Mouse (Mus musculus) hindbrain, embryonic 12.5 days (tissue): Measurements from ENCODE around the gene Gse1. TPM values are rescaled to one million over a fixed set of nuclear protein-coding genes. Genes with fewer than 3 reads are reported as not detected.
A peak's percentile ranks its signal among the peaks of the same experiment; 100 is the strongest.

Source experiments
- ATAC-seq: fragments of 200-750 bp; cut with Nextera tagmentation; 2 replicates; pipeline ENCODE4 v1.8.0; 2017; ENCODE audit warnings: moderate TSS enrichment; ENCODE audit not compliant: low FRiP score
- H3K27ac ChIP-seq: fragments of 300-500 bp; sonication (generic); 2 replicates; pipeline ENCODE4 v1.5.1; 2016; ENCODE audit warnings: mild to moderate bottlenecking
- H3K27me3 ChIP-seq: fragments of 300-500 bp; sonication (generic); 2 replicates; pipeline ENCODE4 v1.6.1; 2016; ENCODE audit warnings: mild to moderate bottlenecking
- H3K36me3 ChIP-seq: fragments of 300-500 bp; sonication (generic); 2 replicates; pipeline ENCODE4 v1.6.1; 2016; ENCODE audit warnings: mild to moderate bottlenecking
- H3K4me1 ChIP-seq: fragments of 300-500 bp; sonication (generic); 2 replicates; pipeline ENCODE4 v1.6.1; 2016
- H3K4me2 ChIP-seq: fragments of 300-500 bp; sonication (generic); replicated peaks from 2 replicates; pipeline ENCODE4 v1.6.1; 2016; ENCODE audit warnings: mild to moderate bottlenecking
- H3K4me3 ChIP-seq: fragments of 300-500 bp; sonication (generic); 2 replicates; pipeline ENCODE4 v1.5.1; 2016; ENCODE audit warnings: mild to moderate bottlenecking
- H3K9ac ChIP-seq: fragments of 300-500 bp; sonication (generic); 2 replicates; pipeline ENCODE4 v1.6.1; 2016; ENCODE audit warnings: mild to moderate bottlenecking, moderate library complexity
- H3K9me3 ChIP-seq: fragments of 300-500 bp; sonication (generic); replicated peaks from 2 replicates; pipeline ENCODE4 v1.6.1; 2016; ENCODE audit warnings: mild to moderate bottlenecking
- WGBS: fragments of 180-500 bp; shearing (Covaris S2); methylation state at CpG from one replicate; pipeline ENCODE4 v1.1.7; 2016; 5-methylcytosine and 5-hydroxymethylcytosine counted together
- polyA plus RNA-seq: library from polyadenylated mRNA; unstranded; fragments of >200 nt; fragmentation: Nextera tagmentation; extraction: Ambion mirVana; gene quantifications from 2 replicates; pipeline ENCODE4 v1.2.1, GENCODE M21; 2016

The Gse1 gene
- polyA plus RNA-seq, 1 experiment from 2014 or later, result 24.0 TPM

DNA sequence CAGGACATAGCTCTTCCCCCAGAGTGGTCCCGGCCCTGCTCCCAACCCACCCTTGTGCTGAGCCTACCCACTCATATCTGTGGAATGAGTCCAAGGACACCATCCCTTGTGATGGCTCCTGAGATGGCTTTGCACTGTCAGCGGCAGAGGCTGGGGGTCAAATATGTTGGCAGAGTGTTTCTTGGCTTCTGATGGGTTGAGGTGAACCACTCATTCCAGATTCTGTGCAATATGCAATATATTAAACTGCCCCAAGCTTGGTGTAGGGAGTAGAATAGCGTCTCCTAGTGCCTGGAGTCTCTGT lies 323.4 kb downstream of the Gse1 start:
- Histone ChIP-seq H3K27ac (peak overlapping the region; percentile 96), H3K4me3 (no peak overlapping the region), H3K36me3 (peaks cover 7% of the 10 kb centered on the region; the same call in 1 of the 2 replicates), H3K4me1 (peaks cover 100% of the 10 kb centered on the region), H3K9me3 (no peaks in the 10 kb centered on the region), H3K27me3 (0 out of 2 replicates have a peak, but pooled peaks cover 3% of the 10 kb centered on the region), H3K9ac (no peak overlapping the region), H3K4me2 (no peak overlapping the region)
- WGBS, result 87% methylated on average over 3 of the region's 3 CpGs
- ATAC-seq, result no peak

DNA sequence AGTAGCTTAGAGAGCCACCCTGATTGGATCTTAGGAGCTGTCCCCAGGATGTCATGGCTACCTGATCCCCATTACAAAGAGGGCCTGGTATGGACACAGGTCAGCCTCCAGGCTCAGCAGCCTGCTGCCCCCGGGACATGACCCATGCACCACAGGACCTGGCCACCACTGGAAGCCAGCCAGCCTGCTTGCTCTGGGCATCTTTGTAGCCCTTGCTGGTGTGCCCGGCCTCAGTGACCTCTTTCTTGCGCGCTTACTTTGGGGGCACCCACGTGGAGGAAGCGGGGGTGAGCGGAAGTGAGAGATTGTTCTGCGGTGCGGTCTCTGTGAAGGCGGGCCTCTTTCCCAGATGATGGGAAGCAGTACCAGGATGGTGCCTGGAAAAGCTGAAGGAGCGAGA lies 324.3 kb downstream of the Gse1 start:
- H3K36me3 ChIP-seq, result peaks cover 7% of the 10 kb centered on the region; the same call in 1 of the 2 replicates
- no peak overlapping the region for H3K27ac ChIP-seq
- no peak overlapping the region for H3K4me2 ChIP-seq
- no peak for ATAC-seq
- H3K27me3 ChIP-seq, result 0 out of 2 replicates have a peak, but pooled peaks cover 3% of the 10 kb centered on the region
- WGBS, result 80% methylated on average over 11 of the region's 11 CpGs
- no peak overlapping the region for H3K4me3 ChIP-seq
- no peaks in the 10 kb centered on the region for H3K9me3 ChIP-seq
- H3K9ac ChIP-seq, result no peak overlapping the region
- H3K4me1 ChIP-seq, result peaks cover 100% of the 10 kb centered on the region

DNA sequence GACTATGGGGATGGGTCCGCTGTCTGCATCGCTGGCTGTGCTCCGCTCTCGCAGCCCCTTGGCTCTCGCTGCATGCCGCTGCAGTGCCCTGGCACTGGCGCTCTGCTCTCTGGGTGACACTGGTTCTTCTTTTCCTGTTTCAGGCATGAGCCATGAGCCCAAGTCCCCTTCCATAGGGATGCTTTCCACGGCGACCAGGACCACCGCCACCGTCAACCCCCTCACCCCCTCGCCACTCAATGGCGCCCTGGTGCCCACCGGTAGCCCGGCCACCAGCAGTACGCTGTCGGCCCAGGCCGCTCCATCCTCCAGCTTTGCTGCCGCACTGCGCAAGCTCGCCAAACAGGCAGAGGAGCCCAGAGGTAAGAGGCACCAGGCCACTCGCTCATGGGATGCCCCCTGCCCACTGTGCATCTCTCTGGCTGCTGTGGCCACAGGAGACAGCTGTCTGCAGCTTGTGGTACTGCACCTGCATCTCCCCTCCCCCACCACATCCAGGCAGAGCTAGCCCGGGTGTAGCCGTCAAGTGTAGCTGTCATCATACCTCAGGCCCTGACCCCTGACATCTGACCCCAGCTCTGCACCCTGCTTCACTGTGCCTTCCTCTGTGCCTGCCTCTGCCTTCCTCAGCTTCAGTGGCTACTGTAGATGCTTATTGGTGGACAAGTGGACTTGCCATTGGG lies 325.3 kb downstream of the Gse1 start:
- ATAC-seq, result no peak
- Histone ChIP-seq H3K4me3 (no peak overlapping the region), H3K9me3 (no peaks in the 10 kb centered on the region), H3K36me3 (peaks cover 8% of the 10 kb centered on the region; the same call in 1 of the 2 replicates), H3K4me2 (no peak overlapping the region), H3K4me1 (peaks cover 100% of the 10 kb centered on the region), H3K27me3 (0 out of 2 replicates have a peak, but pooled peaks cover 3% of the 10 kb centered on the region), H3K9ac (no peak overlapping the region), H3K27ac (peak overlapping the region; percentile 44)
- 84% methylated on average over 24 of the region's 24 CpGs for WGBS

DNA sequence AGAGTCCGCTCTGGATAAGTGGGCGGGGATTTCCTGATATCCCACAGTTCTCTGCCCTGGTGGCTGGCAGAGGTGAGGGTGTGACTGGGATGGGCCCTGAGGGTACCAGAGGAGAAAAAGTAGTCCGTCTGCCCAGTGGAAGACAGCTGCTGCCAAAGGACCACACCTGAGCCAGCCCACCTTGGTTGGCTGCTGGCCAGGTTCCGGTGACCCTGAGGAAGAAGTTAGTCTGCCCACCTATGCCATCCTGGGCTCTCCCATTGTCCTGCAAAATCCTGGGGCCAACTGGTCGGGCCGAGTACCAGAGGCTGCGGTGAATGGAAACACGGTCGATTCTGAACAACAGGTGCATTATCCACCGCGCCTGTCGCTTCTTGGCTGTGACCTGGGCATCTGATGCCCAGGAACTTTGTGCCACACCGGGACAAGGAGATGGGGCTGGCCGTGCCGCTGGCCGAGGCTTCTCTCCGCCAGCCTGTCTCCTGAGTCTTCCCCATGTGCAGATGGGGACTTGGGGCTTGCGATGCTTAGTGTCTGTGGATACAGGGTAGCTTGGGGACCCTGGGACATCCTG lies 326.3 kb downstream of the Gse1 start:
- Histone ChIP-seq H3K4me1 (peaks cover 100% of the 10 kb centered on the region), H3K36me3 (peaks cover 14% of the 10 kb centered on the region; the same call in 1 of the 2 replicates), H3K4me3 (no peak overlapping the region), H3K4me2 (no peak overlapping the region), H3K9me3 (no peaks in the 10 kb centered on the region), H3K9ac (no peak overlapping the region), H3K27me3 (0 out of 2 replicates have a peak, but pooled peaks cover 3% of the 10 kb centered on the region), H3K27ac (peak overlapping the region; percentile 17; the same call in 1 of the 2 replicates)
- 91% methylated on average over 18 of the region's 18 CpGs for WGBS
- ATAC-seq, result no peak

DNA sequence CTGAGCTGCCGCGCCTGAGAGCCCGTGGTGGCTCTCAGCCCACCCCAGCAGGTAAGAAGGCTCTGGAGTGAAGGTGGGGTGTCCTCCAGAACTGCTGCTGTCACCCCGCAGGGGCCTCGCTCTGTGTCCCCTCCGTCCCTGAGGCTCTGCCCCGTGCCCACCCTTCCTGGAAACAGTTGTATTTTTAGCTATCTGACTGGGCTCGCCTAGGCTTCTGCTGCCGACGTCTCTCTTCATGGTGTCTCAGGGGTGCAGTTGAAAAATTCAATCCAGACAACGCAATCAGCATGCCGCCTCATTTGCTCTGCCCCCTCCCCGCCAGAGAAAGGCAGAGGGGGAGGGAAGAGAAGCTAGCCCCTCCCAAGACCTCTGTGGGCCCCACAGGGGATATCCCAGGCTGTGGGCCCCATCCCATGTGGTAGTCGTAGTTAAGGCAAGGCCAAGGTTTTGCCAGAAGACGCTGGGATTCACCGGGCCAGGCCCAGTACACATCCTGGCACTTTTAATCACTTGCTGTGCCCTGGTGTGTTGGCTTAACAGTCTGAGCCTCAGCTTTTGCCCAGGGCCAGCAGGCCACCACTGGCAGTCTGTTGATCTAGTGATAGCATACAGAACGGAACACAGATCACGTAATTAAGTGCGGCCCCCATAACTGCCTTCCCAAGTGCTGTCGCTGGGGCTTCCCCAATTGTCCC lies 328.1 kb downstream of the Gse1 start:
- 0 out of 2 replicates have a peak, but pooled peaks cover 3% of the 10 kb centered on the region for H3K27me3 ChIP-seq
- no peak overlapping the region for H3K4me3 ChIP-seq
- H3K9me3 ChIP-seq, result no peaks in the 10 kb centered on the region
- no peak for ATAC-seq
- H3K9ac ChIP-seq, result peak overlapping the region; percentile 29; the same call in 1 of the 2 replicates
- 55% methylated on average over 20 of the region's 20 CpGs for WGBS
- peaks cover 14% of the 10 kb centered on the region; the same call in 1 of the 2 replicates for H3K36me3 ChIP-seq
- H3K27ac ChIP-seq, result peak overlapping the region; percentile 81
- peaks cover 100% of the 10 kb centered on the region for H3K4me1 ChIP-seq
- peak overlapping the region; percentile 17 for H3K4me2 ChIP-seq

DNA sequence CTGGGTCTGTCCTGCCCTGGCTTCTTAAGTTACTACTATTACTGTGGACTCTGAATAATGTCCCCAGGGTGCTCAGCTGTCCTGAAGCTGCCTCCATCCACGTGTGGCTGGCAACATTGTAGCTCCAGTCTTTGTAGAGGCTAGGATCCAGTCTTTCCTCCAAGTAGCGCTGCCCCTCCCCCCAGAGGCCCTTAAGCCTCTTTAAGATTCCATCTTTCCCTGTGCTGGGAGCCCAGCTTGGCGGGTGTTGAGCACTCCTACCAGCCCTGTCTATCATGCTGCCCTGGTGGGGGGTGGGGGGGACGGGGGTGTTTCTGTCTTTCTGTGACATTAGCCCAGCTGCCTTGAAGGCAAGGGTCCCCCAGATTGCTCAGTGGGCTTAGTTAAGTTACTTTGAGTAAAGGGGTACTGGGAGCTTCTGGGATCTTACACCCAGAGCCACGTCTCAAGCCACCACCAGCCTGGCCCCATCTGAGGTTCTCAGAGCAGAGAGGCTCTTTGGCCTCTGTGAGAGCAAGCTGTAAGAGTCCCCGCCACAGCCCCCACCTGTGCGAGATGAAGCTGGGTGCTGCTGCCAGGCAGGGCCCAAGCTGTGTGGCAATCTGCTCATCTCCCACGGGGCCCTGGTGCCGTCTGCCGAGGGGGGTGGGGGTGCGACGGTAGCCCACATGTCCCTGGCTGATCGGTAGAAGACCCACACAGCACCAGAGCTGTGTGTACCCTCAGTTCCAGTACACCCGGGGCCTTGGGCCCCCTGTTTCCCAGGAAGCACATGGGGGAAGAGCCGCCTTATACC lies 329.1 kb downstream of the Gse1 start:
- Histone ChIP-seq H3K9ac (0 out of 2 replicates have a peak overlapping the region, but pooled peaks have one; percentile 29), H3K4me2 (peak overlapping the region; percentile 3; the same call in 1 of the 2 replicates)

DNA sequence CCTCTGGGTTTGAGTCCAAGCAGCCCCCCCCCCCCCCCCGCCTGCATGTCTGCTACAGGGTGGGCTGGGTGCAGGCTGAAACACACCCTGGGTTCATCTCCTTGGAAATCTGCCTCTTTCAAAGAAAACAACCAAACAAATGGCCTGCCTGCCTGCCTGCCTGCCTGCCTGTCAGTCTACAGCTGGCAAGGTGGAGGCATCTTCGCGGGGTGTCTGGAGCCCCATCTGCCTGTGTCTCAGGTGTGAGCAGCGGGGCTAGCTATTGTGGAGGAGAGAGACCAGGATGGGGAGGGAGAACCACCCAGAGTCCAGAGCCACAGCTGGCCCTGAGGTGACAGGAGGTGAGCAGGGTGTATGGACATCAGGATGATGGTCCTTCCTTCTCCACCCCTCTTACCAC lies 329.9 kb downstream of the Gse1 start:
- WGBS, result 79% methylated on average over 3 of the region's 4 CpGs
- Histone ChIP-seq H3K27ac (peak overlapping the region; percentile 81), H3K36me3 (peaks cover 14% of the 10 kb centered on the region; the same call in 1 of the 2 replicates)

More for the DNA sequence above, 329.1 kb downstream of the Gse1 start:
- Histone ChIP-seq H3K4me1 (peaks cover 100% of the 10 kb centered on the region), H3K27me3 (0 out of 2 replicates have a peak, but pooled peaks cover 3% of the 10 kb centered on the region), H3K4me3 (no peak overlapping the region), H3K36me3 (peaks cover 14% of the 10 kb centered on the region; the same call in 1 of the 2 replicates), H3K27ac (peak overlapping the region; percentile 81), H3K9me3 (no peaks in the 10 kb centered on the region)
- ATAC-seq, result no peak
- 52% methylated on average over 15 of the region's 15 CpGs for WGBS

DNA sequence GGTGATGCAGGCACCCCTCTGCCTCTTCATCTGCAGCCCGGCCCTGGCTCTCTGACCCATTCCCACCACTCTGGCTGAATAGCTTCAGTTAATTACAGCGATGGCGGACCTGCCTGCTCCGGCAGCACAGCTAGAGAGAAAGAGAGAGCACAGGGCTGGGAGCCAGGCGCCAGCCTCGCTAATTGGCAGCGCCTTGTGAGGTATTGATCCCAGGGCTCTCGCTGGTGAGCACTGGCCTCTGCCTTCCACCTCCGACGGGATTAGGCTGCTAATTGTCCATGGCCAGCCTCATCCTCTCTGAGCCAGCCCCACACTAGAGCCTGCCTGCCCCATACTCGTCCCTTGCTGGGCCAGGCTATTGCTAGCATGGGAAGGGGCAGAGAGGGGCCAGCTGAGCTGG lies 331.4 kb downstream of the Gse1 start:
- peak overlapping the region; percentile 35 for H3K9ac ChIP-seq
- H3K27ac ChIP-seq, result peak overlapping the region; percentile 78
- 0 out of 2 replicates have a peak overlapping the region, but pooled peaks have one; percentile 9 for H3K4me2 ChIP-seq
- no peak overlapping the region for H3K4me3 ChIP-seq
- peaks cover 11% of the 10 kb centered on the region; the same call in 1 of the 2 replicates for H3K36me3 ChIP-seq
- ATAC-seq, result peak; percentile 11; the same call in 1 of the 2 replicates
- H3K4me1 ChIP-seq, result peaks cover 100% of the 10 kb centered on the region
- WGBS, result 24% methylated on average over 11 of the region's 11 CpGs
- no peaks in the 10 kb centered on the region for H3K27me3 ChIP-seq
- H3K9me3 ChIP-seq, result no peaks in the 10 kb centered on the region

More for the DNA sequence above, 329.9 kb downstream of the Gse1 start:
- no peak overlapping the region for H3K4me3 ChIP-seq
- H3K9me3 ChIP-seq, result no peaks in the 10 kb centered on the region
- ATAC-seq, result no peak
- no peak overlapping the region for H3K4me2 ChIP-seq
- no peak overlapping the region for H3K9ac ChIP-seq
- H3K27me3 ChIP-seq, result 0 out of 2 replicates have a peak, but pooled peaks cover 3% of the 10 kb centered on the region
- peaks cover 100% of the 10 kb centered on the region for H3K4me1 ChIP-seq

DNA sequence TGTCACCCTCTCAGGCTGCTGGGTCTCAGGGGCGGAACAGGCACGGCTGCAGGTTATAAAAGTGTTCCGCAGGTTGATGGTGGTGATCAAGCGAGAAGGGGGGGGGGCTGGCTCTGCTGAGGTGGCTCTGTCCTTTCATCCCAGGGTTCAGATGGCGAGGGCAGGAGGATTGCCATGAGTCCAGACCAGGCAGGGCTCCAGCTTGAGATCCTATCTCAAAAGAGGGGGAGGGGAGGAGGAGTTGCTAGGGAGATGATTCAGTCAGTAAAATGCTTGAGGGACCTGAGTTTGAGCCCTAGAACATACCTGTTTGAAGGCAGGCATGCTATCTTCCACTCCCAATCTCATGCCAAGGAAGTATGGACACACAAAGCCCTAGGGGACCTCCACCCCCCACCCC lies 332.3 kb downstream of the Gse1 start:
- Histone ChIP-seq H3K27me3 (no peaks in the 10 kb centered on the region), H3K4me3 (no peak overlapping the region), H3K36me3 (peaks cover 7% of the 10 kb centered on the region; the same call in 1 of the 2 replicates), H3K9me3 (no peaks in the 10 kb centered on the region), H3K4me2 (no peak overlapping the region), H3K4me1 (peaks cover 99% of the 10 kb centered on the region), H3K27ac (peak overlapping the region; percentile 78; the same call in 1 of the 2 replicates), H3K9ac (no peak overlapping the region)
- WGBS, result 78% methylated on average over 5 of the region's 5 CpGs
- no peak for ATAC-seq

DNA sequence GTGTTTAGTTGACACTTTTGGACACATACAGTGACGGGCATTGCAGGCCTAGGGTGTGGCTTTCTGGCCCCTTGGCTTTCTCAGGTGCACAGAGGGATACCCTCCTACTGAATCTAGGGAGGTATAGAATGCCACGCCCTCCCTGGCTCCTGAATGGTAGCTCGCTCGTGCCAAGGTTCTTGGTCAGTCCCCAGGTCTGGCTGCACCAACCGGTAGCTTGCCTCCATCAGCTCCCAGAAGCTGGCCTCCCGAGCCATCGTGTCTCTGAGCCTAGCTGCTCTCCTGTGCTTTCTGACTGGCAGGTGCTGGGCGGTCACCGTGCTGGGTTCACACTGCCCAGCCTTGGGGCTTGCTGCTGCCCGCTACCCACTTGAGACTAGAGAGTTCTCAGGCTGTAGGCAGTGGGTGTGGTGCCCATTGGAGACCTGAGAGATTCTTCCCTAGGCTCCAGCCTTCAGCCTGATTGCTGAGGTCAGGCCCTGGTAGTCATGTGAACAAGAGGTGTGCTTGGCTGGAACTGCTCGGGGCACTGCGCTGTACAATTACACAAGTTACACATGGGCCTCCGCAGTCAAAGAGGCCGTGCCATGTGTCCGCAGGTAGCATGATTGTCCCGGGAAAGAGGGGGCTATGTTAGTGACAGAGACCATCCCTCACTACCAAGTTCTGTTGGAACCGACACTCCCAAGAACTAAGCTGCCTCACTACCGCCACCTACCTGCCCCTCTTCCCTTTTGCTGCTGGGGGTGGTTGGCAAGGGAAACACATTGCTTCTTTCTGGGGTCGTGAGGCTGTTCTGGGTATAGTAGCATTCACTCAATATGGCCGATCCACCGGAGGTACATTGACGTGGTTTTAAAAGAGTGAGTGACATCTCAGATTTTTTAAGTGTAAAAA lies 333.5 kb downstream of the Gse1 start:
- Histone ChIP-seq H3K4me1 (peaks cover 99% of the 10 kb centered on the region), H3K4me2 (no peak overlapping the region), H3K9ac (no peak overlapping the region), H3K9me3 (no peaks in the 10 kb centered on the region), H3K4me3 (no peak overlapping the region), H3K36me3 (peaks cover 13% of the 10 kb centered on the region), H3K27ac (peak overlapping the region; percentile 87), H3K27me3 (no peaks in the 10 kb centered on the region)
- ATAC-seq, result no peak
- 80% methylated on average over 22 of the region's 22 CpGs for WGBS
